Mouse (Mus musculus) R1 (cell line): ENCODE data around the gene Il1rn.

Source experiments
- DNase-seq: peaks from one replicate; pipeline ENCODE4 v3.0.0-alpha.2; 2018; ENCODE audit warnings: low read depth, low spot score

Il1rn gene

DNA sequence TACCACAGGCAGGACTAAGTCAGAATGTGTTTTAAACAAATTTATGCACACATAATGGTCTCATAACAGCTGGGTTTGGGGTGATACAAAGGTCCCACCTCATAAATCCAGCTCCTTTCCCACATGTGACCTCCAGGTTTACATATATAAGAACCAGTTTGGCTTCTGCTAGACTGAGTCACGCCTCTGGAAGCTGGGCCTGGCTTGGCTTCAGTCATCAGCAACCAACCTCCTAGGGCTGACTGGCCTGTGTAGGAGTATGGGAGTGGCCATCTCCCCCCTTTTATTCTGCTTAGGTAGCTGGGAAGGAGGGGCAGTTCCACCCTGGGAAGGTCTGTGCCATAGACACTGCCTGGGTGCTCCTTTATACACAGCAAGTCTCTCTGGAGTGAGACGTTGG is at the start of gene Il1rn:
Gene Il1rn, plus strand, starts transcription at position 309 of the 400 bp plus-strand sequence.
- DNase-seq = no peak

DNA sequence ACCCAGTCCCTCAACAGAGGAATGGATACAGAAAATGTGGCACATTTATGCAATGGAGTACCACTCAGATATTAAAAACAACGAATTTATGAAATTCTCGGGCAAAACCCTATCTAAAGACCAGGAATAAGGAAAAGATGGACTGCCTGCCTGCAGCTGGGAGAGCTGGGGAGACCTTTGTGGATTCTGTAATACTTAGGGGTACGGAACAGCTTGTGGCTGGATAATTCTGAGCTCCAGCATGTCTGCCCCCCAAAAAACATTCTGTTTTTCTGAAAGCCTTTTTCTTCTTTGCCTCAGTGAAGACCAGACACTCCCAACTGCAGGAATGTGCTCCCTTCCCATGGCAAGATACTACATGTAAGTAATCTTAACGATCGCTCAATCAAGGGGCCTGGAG is 45.8 kb upstream of the Il1rn start, which contains the start of gene Il1f10:
Gene Il1f10, plus strand, starts transcription at position 301 of the 400 bp plus-strand sequence.
- DNase-seq = no peak

DNA sequence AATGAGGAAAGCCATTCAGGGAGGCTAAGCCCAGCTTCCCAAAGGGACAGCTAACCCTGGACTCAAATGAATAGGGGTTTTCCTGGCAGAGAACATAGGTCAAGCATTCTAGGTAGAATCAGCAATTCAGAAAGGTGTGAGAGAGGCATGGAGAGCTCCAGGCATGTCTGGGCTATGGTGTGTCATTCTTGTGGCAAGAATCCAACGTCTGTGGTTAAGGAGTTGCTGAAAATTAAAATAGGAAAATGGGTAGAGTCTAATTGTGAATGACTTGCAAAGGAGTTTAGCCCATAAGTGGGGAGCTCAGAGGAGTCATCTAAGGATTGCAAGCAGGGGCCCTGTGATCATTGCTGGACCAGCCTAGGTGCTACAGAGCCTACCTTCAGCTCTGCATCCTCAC is 42.0 kb upstream of the Il1rn start:
- DNase-seq = no peak

DNA sequence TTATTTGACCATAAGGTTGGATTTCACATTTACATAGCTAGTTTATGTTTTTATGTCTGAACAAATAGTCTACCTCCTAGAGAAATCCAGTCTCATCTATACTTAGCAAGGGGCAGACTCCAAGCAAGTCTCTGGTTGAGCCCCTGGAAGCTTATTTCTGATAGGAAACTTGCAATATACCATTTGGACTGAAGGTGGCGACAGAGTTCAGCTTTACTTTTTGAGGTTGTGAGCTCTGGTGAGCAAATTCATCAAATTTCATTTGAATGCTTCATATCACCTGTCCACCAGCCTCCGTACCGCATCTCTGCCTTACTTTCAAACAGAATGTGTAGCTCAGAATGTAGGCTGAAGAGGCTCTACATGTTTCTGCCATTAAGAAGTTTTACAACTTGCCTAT is 39.8 kb upstream of the Il1rn start:
- peak; percentile 64 for DNase-seq

DNA sequence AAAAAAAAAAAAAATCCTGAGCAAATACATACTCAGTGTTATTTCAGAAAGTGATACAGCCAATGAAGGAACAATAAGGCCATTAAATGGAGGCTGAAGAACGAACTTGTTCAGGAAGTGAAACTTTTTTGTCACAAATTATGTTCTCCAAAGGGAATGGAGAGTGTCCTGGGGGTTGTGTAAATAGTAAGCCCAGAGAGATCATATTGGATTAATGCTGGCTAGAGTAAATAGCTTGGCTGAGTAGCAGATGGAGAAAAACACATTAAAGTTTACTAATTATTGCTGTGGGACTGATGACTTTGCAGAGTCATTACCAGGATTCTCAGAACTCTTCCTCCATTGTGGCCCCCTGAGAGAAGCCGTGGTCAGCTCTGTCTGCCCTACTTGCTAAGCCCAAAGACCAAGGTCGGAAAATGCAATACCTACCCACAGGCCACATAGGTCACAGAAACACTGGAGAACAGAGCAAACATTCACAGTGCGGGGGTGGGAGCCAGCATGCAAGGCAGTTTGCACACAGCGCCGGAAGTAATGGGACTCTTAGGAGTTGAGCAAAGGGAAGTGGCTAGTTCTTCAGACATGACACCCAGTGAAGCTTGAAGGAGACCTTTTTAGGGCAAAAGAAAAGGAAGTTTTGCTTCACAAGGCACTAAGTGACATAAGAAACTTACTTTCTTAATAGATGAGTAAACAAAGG is 25.2 kb upstream of the Il1rn start:
- DNase-seq = no peak

DNA sequence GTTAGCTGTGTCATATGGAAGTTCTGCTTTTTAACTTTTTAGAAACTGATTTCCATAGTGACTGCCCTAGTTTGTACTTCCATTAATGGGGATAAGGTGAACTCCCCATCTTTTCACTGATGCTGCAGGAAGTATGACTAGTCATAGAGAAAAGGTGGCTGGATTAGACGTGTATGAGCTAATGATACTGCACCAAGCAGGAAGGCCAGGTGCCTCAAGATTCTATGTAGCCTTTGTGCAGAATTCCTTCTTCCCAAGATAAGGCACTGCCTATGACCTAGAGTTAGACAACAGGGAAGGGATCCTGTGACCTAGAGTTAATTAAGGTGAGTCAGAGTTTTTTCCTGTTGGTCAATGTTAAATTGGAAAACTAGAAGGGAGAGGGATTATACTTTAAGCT is 19.7 kb upstream of the Il1rn start:
- DNase-seq = no peak

DNA sequence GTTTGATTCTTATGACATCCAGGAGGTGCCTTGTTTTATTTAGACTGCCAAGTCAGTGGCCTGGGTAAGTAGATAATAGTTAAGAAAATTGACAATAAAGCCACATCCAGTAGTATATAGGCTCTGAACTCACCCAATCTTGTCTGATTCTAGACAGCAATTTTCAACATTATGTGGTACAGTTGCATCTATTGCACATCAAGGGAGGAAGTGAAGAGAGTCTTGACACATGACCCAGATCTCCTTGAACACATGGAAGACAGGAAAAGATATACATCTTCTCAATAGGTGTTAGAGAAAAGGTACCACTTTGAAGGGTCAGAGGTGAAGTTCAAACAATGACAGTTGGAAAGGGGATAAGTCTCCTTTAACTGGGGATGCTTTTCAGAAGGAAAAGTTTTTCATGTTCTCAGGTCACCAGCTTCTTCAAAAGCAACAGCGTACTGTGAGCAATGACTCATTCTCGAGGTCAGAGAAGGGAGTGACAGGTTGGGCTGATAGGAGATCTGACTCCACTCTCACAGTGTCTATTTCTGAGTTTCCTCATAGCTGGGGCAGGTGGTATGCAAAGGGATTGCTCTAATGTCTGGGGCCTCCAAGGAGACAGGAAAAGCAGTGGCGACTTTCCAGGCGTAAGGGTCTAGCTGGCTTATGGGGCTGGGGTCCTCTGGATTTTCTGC is 18.6 kb upstream of the Il1rn start:
- DNase-seq = no peak

DNA sequence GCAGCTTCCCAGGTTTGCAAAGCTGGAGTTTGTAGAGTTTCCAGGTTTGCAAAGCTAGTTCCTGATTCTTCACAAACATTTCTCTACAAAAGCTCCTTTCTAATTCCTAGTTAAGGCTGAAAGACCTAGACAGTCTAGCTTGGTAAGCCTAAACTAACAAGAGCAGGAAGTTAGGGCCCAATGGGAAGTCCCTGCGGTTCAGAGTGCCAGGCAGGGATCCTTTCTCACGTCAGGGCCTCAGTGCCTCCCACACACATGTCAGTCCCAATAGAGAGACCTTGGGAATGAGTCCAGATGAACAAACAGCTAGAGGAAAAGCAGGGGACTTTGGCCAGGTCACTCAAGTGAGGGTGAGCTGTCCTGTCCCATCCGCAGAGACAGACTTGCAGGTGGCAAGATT is 1.3 kb upstream of the Il1rn start:
- no peak for DNase-seq

DNA sequence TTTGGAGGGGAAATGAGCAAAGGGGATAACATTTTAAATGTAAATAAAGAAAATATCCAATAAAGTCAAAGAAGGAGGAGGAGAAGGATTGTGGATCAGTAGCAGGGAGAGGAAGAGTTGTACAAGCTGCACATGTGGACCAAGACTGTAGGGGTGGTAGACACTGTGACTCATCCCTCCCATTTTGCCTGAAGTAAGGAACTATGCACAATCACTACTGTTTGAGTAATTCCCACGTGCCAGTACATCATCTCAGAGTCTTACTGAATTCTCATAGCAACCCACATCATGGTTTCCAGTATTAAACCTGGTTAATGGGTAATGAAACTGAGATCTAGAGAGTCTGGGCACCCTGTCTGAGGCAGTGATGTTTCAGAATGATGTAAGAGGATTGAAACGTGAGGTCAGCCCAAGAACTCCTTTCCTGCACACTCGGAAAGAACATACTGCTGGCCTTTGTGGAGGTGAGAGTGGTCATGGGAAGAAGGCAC is 4.8 kb downstream of the Il1rn start:
- DNase-seq = no peak

DNA sequence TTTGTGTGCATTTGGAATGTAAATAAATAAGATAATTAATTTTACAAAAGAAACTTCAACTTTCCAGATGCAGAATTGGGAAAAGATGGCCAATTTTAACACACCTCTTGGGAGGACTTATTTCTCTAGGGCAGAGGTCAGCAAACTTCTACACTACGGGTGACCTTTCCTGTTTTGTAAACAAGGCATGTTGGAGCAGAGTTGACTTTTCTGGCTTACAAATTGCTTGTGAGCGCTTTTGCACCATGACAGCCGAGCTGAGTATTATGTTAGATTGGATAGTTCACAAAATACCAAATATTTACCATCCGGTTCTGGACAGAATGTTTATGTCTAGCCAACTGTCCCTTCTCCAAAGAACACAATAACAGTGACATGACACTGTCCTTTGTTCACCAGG is 8.0 kb downstream of the Il1rn start:
- no peak for DNase-seq

DNA sequence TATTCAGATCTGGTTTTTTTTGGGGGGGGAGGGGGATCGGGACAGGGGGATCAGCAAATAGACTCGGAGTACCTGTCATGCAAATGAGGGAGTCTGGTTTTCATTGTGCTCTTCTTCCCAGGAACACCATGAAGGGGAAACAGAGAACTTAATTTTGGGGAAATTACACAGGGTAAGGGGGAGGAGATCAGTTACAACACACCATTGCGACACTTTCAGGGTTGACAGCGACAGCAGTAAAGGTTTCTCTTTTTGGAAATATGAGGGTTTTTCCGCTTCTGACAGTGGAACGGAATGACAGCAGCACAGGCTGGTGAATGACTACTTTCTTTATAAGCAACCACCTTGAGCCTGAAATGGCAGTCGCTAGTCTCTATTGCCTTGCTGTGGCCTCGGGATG is 8.4 kb downstream of the Il1rn start:
- DNase-seq = no peak

DNA sequence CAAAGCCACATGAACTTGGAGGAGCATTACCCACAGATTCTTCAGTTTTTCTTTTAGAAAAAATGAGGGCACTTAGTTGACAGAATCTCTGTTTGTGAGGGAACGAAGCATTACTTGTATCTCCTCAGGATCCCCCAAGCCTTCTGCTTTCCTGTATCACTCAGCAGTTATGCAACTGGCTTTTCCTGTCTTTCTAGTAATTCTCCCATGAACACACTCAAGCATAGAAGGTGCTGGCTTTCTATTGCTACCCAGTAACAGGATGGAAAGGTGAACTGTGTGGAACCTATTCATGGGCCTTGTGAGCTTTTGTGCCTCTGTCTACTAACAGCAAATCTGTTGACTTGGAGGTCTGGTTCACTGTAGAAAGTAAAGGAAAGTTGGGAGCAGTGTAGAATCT is 11.3 kb downstream of the Il1rn start:
- no peak for DNase-seq

DNA sequence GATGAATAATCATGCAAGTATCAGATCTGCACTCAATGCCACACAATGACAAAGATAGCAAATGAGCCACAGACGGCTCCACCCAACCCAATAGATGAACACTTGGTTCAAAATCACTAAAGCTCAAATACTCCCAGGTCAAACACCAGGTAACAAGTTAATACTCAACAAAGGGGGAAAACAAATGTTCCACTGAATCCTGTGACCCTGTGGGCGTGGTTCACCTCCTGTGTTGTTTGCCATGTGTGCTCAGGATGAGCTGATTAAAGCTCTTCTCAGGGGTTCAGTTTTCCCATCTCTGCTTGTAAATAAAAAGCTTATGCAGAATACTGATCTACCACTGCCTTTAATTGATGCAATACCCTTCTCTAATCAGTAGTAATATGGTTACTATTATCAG is 14.5 kb downstream of the Il1rn start:
- no peak for DNase-seq

DNA sequence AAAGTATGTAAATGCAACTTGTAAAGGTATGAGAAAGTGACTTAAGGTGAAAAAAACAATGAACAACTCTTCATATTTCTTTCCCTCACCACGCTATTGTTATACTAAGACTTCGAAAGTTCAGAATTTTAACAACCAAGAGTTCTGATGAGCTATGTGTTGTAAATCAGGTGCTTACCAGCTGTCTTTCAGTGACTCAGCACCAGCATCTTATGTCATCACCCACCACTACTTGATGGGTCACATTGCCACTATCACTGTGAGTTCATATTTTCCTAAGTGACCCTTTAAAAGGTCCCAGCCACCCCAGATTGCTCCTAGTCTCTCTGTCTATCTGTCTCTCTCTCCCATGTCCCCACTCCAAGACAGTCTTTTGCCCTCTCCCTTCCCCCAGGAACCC is 16.4 kb downstream of the Il1rn start:
- no peak for DNase-seq

DNA sequence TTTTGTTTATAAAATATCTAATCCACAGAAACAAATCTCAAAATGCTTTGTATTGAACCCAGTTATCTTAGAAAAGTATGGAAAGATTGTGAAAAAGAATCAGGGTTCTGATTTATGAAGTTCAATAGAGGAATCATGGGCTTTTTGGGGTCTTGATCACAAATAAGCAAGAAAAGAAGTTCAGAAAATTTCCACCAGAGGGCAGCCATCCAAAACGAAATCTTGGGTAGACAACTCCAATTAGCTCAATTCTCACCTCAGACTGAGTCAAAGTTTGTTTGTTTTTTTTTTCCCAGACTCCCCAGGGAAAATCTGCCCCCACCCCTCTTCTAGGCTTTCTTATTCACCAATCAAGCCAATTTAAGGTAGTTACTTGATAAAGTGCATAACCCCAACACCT is 21.0 kb downstream of the Il1rn start:
- DNase-seq = peak; percentile 32

DNA sequence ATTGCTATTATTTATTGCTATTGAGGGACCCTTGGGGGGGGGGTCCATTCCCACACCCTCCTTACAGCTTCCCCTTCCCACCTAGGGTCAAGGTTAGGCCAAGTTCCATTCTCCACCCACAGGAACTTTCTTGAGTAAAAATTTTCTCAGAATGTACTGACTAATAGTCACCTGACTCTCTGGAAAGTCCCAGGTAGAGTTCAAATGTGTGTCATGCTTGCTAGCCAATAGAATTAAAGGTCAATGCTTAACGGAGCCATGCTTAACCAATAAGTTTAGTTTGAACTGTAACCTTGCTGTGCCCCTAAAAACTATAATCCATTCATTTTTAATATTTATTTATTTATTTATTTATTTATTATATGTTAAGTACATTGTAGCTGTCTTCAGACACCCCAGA is 22.7 kb downstream of the Il1rn start:
- no peak for DNase-seq

DNA sequence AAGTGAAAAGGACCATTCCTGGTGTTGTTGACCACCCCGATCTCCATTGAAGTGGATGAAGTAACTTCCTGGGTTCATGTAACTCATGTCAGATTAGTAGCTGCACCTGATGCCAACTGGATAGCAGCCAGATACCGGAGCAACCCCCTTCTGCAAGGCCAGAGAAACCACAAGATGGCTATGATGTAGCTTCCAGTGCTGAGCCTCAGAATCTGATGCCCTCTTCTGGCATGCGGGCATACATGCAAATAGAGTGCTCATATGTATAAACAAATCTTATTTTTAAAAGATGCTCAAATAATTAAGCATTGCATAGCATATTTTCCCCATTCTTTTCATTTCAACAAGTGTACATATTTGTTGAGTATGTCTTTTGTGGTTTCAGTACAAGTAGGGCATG is 27.2 kb downstream of the Il1rn start:
- DNase-seq = no peak

DNA sequence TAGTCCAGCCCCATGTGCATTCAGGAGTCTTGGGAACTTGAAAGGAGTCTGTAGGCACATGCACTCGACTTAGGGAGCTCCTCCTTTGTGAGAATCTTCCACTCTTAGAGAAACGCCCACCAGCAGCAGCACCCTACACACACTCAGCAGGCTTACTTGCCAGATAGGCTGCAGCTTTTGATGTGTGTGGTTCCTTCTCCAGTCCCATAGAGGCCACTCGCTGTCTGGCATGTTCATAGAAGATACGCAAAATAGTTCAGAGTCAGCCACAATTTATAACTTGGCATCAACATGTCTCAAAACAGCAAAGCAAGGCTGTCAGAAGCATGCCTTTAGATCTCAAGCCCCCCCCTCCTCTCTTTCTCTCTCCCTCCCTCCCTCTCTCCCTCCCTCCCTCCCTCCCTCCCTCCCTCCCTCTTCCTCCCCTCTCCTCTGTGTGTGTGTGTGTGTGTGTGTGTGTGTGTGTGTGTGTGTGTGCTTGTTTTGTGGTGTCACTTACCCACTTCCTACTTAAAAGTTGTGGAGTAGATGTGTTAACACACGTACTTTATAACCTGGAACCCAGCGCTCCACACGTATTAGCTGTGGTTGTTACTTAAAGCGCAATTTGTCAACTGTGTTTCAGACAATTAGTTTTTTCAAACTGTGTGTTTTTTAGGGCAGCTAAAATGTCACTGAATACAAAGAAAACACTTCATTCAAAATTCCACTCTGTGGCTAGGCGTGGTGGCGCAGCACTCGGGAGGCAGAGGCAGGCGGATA is 29.7 kb downstream of the Il1rn start:
- no peak for DNase-seq

DNA sequence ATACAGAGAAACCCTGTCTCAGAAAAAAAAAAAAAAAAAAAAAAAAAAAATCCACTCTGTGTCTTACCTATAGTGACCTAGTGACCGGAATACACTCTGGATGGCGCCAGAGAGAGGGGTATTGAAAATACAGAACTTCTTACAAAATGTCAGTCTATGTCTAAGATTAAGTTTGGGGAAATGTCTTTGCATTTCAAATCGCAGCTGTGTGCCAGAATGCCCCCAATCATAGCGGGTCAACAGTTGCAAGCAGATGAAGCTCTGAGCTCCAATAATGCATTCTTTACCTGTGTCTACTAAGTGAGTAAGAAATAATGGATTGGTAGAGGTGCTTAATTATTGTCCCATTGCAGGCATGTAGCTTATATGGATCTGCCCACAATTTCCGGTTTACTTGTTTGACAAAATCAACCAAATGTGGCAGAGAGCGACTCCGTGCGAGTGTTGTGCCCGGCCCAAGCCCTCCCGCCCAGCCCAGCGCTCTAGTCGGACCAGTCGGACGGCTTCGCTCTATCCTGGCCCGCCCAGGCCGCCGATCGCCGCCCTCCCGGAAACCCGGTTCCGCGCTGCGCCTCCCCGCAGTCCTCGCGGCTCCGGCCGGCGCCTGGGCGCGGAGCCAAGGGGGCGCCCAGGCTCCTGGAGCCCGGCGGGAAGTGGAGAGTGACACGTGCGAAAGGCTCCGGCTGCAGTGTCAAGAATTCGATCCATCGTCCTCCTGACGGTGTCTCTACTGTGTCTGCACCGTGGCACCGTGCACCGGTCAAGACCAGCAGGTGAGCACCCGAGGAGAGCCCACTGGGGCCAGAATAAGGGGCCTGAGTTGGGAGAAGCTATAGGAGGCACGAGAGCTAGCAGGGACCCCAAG is 30.6 kb downstream of the Il1rn start, which contains the start of gene Psd4:
Gene Psd4, plus strand, starts transcription at position 551 of the 865 bp plus-strand sequence.
- DNase-seq = peak; percentile 31

DNA sequence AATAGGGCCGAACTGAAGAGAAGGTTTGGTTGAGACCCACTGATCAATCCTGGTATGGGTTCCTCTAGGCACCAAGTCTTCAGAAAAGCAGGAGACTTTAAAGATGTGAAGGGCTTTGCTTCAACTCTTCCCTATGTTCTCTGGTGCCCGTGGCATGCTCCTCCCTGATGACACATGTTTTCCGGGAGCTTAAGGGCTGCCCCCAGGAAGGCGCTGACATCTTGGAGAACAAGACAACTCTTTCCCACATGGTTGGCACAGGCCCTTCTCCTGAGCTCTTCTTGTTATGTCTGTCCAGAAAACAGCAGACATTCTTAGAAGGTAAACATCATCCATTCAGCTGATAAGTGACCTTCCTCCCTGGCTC is 31.2 kb downstream of the Il1rn start:
- DNase-seq = no peak

DNA sequence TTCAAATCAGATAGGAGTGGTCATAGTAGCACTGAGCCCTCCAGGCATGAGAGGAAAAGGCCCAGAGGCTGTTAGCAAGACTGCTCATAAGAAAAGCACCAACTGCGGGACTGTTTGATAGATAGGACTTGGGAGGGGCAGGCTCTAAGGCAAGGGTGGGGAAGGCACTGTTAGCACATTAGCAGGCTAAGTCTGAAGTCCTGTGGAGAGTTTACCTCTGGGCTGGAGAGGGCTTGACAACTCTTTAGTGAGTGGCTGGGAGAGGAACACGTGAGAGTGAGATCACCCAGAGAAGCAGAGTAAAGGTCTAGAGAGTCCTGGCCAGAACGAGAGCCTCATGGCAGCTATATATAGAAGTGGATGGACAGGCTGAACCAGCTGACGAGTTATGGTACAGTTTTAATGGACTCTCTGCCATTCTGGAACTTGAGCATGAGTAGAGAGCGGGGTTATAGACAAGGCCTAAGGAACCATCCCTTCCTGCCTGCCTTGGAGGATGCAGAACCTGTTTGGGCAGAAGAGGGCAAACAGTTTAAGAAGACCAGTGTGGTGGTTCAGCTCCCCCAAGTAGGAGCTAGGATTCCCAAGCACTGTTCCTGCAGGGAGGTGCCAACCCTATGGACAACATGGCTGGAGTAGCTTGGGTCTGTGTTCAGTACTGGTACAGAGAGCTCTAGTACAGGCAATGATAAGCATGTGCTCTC is 42.2 kb downstream of the Il1rn start:
- no peak for DNase-seq
